Comparison of ENCODE assay signal across 8 mouse cellular contexts in the genomic region with DNA sequence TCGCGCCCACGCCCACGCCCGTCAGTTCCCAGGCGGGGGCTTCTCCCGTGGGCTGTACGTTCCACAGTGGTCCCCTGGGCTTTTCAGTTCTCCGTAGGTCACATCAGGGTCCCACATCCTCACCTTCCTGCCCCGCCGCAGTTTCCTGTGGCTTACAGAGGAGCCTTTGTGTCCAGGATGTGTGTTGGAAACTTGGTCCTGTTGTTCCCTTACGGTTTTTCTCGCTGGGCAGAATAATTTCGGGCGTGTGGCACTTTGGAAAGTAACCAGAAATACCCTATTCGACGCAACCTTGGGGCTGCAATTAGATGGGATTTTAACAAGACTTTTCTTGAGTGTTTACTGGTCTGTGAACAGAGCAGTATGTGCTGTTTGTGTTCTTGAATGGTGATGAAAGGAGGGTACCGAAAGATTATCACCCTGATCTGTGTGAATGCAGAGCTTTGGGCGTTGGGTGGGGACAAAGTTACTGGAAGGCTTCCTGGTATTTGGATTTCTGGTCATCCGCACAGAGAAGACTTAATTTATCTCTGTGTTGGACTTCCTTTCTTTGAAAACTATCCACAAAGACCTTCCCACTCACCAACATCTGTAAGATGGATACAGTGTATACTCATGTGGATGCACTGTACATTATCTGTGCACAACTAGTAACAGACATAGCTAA. TPM values are rescaled to one million over a fixed set of nuclear protein-coding genes. Genes with fewer than 3 reads are reported as not detected.
DNase-seq lines count a peak whose midpoint lies in the region; ATAC-seq and TF ChIP-seq lines count a peak whose summit lies in the region.

No protein-coding gene starts in this region.

- TF ChIP-seq CTCF in E14TG2a.4 (conservative IDR thresholded peaks at IDR 0.05; ENCODE audit: low read length), result no peak

- H3K9ac ChIP-seq in forebrain, embryonic 15.5 days (replicated peaks), result peak overlapping the region; percentile 95
- peak overlapping the region; percentile 91 for H3K9ac ChIP-seq in limb, embryonic 13.5 days
- H3K9ac ChIP-seq in midbrain, embryonic 16.5 days (ENCODE audit: low read depth, low read length), result peak overlapping the region; percentile 94

- H3K27ac ChIP-seq in forebrain, embryonic 15.5 days (replicated peaks), result peak overlapping the region; percentile 95
- peak overlapping the region; percentile 95 for H3K27ac ChIP-seq in limb, embryonic 13.5 days
- H3K27ac ChIP-seq in midbrain, embryonic 16.5 days (ENCODE audit: low read length), result peak overlapping the region; percentile 95

- H3K4me2 ChIP-seq in forebrain, embryonic 15.5 days (replicated peaks), result peak overlapping the region; percentile 59
- peak overlapping the region; percentile 69 for H3K4me2 ChIP-seq in limb, embryonic 13.5 days (replicated peaks)
- peak overlapping the region; percentile 80 for H3K4me2 ChIP-seq in midbrain, embryonic 16.5 days (ENCODE audit: low read length)

- H3K4me1 ChIP-seq in E14TG2a.4 (replicated peaks; ENCODE audit: low read depth, low read length), result peaks cover 33% of the 10 kb centered on the region
- H3K4me1 ChIP-seq in forebrain, embryonic 15.5 days, result peaks cover 23% of the 10 kb centered on the region
- H3K4me1 ChIP-seq in limb, embryonic 13.5 days, result peaks cover 21% of the 10 kb centered on the region
- H3K4me1 ChIP-seq in midbrain, embryonic 16.5 days (ENCODE audit: control insufficient read depth, insufficient read depth, low read length), result peaks cover 14% of the 10 kb centered on the region

- no peaks in the 10 kb centered on the region for H3K9me3 ChIP-seq in E14TG2a.4 (ENCODE audit: low read length)
- H3K9me3 ChIP-seq in forebrain, embryonic 15.5 days, result no peaks in the 10 kb centered on the region
- no peaks in the 10 kb centered on the region for H3K9me3 ChIP-seq in limb, embryonic 13.5 days
- H3K9me3 ChIP-seq in midbrain, embryonic 16.5 days (replicated peaks; ENCODE audit: control insufficient read depth, low read length, poor library complexity, severe bottlenecking), result no peaks in the 10 kb centered on the region

- peaks cover 7% of the 10 kb centered on the region for H3K36me3 ChIP-seq in E14TG2a.4 (ENCODE audit: insufficient read depth, low read length)
- no peaks in the 10 kb centered on the region for H3K36me3 ChIP-seq in forebrain, embryonic 15.5 days
- H3K36me3 ChIP-seq in limb, embryonic 13.5 days, result no peaks in the 10 kb centered on the region
- no peaks in the 10 kb centered on the region for H3K36me3 ChIP-seq in midbrain, embryonic 16.5 days (ENCODE audit: control insufficient read depth, insufficient read depth, low read length)

- no peak for ATAC-seq in forebrain, embryonic 15.5 days (replicated peaks)
- no peak; the same call in 1 of the 2 replicates for ATAC-seq in limb, embryonic 13.5 days (ENCODE audit: low FRiP score, low read depth)
- ATAC-seq in midbrain, embryonic 16.5 days, result no peak

- WGBS in forebrain, embryonic 15.5 days, result under 1% methylated on average over 20 of the region's 20 CpGs
- WGBS in limb, embryonic 13.5 days, result under 1% methylated on average over 20 of the region's 20 CpGs
- under 1% methylated on average over 20 of the region's 20 CpGs for WGBS in midbrain, embryonic 16.5 days

- H3K27me3 ChIP-seq in E14TG2a.4 (ENCODE audit: insufficient read depth, low read length), result no peaks in the 10 kb centered on the region
- no peaks in the 10 kb centered on the region for H3K27me3 ChIP-seq in forebrain, embryonic 15.5 days
- no peaks in the 10 kb centered on the region for H3K27me3 ChIP-seq in limb, embryonic 13.5 days
- no peaks in the 10 kb centered on the region for H3K27me3 ChIP-seq in midbrain, embryonic 16.5 days (ENCODE audit: control insufficient read depth, insufficient read depth, low read depth, low read length)

- peak overlapping the region; percentile 95 for H3K4me3 ChIP-seq in E14TG2a.4 (replicated peaks; ENCODE audit: low read length)
- peak overlapping the region; percentile 85 for H3K4me3 ChIP-seq in forebrain, embryonic 15.5 days
- peak overlapping the region; percentile 86 for H3K4me3 ChIP-seq in limb, embryonic 13.5 days
- peak overlapping the region; percentile 84 for H3K4me3 ChIP-seq in midbrain, embryonic 16.5 days (ENCODE audit: low read depth, low read length)

- peak; percentile 58 for DNase-seq in embryo, embryonic 10 days (ENCODE audit: low spot score)
- DNase-seq in embryo, embryonic 9.5 days (ENCODE audit: extremely low spot score), result no peak
- DNase-seq in layer of hippocampus, adult 8-10 months (ENCODE audit: low spot score in 2 of 2), result no peak
- DNase-seq in gastrocnemius, postnatal 10 days, result no peak

RNA-seq across cellular contexts. Expression of a gene that starts 0.6 kb away (rescaled TPM):
- 88.7 and 91.6 TPM in 2 replicates for polyA plus RNA-seq in forebrain, embryonic 15.5 days (2015; fragmentation: Nextera tagmentation; extraction: Ambion mirVana)
- polyA plus RNA-seq in limb, embryonic 13.5 days (2015; fragmentation: Nextera tagmentation; extraction: Ambion mirVana), result 92.3 and 96.3 TPM in 2 replicates
- 108 and 111 TPM in 2 replicates for polyA plus RNA-seq in midbrain, embryonic 16.5 days (2015; fragmentation: Nextera tagmentation; extraction: Ambion mirVana)
- total RNA-seq in layer of hippocampus, adult 8-10 months (2022), result 10 to 100 TPM; 23.6 to 33.8 (median 28.7) TPM
- 10 to 100 TPM; 29.7 to 31.2 TPM for total RNA-seq in gastrocnemius, postnatal 10 days (2021)
